Mouse (Mus musculus) kidney, postnatal 36 days (tissue): Measurements from ENCODE around the gene Hoxb9.

Experiments used
- DNase-seq, 2 experiments: peaks; one replicate each; pipeline ENCODE4 v3.0.0; 2021 to 2022; ENCODE audit warnings: mixed read lengths in 2 of 2

Gene Hoxb9

GRCm38 (mm10) chr11:96270996-96271540, at the start of gene Hoxb9:
Gene Hoxb9, plus strand, starts transcription at chr11:96271457.
- peak in 1 of 2 experiments; percentile 78 for DNase-seq

DNA sequence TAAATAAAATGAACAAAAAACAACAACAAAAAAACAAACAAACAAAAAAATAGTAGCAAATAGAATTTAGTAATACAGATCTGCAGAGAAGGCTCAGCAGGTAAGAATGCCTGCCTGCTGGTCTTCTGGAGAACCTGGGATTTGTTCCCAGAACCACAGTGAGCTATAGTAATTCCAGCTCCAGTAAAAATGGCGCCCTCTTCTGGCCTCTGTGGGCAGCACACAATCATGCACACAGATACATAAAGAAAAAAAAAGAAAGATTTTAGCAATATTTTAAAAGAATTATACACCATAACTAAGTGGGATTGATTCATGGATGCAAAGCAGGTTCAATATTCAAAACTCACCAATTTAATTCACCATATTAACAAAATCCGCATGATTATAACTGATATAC, 47.4 kb upstream of the Hoxb9 start:
- DNase-seq = peak in 1 of 2 experiments; percentile 38

GRCm38 (mm10) chr11:96227676-96228075, 43.6 kb upstream of the Hoxb9 start:
- DNase-seq = no peak

DNA sequence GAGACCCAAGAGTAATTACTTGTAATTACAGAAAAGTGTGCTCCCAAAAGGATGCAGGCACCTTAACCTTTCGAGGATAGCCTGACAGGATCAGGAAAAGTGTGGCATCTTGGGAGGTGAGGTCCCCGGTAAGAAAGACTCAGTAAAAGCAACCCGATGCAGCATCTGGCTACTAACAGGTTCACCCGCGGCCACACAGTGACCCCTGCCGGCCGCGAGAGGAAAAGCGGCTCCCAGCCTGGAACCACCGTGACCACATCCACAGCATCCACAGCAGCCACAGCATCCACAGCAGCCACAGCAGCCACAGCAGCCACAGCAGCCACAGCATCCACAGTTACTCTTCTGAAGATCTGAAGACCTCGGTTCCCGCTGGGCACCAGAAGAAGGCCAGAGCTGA, 36.4 kb upstream of the Hoxb9 start:
- DNase-seq = peak in 1 of 2 experiments; percentile 80

DNA sequence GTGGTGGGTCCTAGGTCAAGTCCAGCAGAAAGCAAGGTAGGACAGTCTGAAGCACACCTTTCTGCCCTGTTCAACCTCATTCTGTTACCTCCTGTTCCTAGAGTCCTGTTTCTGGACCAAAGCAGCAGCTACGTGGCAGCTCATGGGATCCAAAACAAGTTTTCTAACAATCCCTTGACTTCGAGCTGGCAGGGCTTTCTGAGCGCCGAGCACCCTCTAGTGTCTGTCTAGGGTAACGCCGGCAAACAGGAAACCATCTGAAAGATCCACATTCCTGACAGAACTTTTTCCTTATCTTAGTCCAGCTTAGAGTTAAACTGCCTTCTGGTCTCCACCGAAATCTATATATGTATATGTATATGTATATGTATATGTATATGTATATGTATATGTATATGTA, 31.0 kb upstream of the Hoxb9 start:
- peak; percentile 53 to 79 for DNase-seq

- peak; percentile 75 to 77 for DNase-seq
Observed at GRCm38 (mm10) chr11:96250901-96251300, 20.4 kb upstream of the Hoxb9 start.

GRCm38 (mm10) chr11:96251480-96252031, 19.7 kb upstream of the Hoxb9 start:
- peak; percentile 71 to 79 for DNase-seq

- no peak for DNase-seq
Observed at GRCm38 (mm10) chr11:96252541-96253120, 18.6 kb upstream of the Hoxb9 start.

DNA sequence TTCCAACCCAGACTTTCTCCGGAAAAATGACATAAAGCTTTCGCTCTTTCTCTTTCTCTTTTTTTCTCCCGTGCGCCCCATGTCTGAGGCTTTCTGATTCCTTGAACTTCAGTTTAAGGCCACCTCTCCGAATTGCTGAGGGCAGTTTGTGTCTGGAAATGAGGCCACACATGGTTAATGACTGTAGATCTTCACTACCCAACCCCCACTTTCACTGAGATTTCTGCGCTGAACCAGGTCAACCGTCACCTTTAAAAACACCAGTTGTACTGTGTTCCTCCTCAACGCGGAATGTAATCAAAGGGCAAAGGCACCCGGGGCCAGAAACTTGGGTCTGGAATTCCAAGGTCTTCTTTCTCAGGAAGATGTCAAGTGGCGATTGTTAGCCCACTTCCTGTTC, 17.0 kb upstream of the Hoxb9 start:
- peak; percentile 77 to 91 for DNase-seq

DNA sequence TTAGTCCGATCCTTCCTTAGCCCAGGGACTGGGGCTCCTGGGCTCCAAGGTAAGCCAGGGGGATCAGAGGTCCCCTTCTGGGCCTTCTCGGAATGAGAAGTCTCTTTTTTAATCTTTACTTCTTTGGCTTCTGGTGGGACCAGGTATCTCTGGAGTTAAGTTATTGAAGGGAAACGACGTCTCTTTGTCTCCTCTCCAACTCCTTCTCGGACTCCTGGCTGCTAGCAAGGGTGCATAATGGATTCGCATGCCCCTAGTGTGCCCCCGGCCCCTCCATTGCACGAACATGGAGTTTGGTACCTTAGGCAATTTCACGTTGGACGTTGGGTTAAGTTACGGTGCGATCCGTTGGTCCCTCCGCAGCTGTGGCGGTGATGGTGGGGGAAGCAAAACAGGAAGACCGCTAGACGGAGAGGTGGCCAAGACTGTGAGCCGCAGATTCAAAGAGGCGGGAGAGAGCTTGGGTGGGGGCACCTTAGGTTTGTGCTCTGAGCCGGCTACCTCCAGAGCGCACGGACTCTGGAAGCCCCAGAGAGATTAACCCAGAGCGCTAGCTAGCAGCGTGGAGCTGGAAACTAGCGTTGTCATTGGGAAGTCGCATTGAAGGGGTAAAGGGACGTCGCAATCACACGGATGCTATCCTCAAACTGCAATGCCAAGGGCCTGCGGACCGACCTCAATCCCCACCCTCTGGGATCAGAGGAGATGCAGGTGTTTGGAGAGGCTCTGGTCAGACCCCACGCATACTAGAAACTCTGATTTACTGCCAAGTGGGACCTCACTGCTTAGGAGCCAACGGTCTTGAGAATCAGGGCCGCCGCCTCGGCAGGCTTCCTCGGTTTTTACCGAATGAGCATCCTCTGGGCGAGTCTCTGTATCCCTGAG, 15.9 kb upstream of the Hoxb9 start:
- no peak for DNase-seq

DNA sequence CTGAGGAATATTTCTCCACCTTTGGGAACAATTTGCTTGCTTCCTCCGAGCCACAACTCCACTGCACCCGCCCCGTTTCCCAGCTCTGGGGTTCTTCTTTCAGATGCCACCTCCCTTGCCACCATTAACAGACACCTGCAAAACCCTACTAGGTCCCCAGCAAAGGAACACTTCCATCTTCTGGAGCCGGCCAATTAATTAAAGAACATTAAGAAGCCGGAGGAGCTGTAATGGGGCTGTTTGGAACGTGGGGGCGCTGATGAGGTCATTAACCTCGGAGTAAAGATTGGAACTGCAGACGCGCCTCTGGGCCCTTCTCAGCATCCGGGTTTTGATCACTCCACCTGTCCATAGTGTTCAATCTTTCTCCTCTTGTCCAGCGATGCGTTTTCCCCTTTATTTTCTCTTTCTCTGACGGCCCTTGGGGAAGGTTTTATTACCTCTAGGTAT, 15.2 kb upstream of the Hoxb9 start:
- DNase-seq = no peak

DNA sequence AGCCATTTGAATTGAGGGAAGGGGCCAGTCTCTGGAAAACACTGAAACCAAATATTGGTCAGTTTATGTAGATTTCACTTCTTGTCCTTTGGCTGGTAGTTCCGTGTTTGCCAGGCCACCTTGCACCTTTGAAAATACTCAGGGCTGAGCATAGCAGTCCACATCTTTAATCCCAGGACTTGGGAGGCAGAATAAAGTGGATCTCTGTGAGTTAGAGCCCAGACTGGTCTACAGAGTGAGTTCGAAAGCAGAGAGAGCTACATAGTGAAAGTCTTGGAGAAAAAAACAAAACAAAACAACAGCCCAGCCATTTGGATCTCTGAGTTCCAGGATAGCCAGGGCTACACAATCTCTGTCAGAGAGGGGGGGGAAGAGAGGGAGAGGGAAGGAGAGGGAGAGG, 14.1 kb upstream of the Hoxb9 start:
- no peak for DNase-seq

DNA sequence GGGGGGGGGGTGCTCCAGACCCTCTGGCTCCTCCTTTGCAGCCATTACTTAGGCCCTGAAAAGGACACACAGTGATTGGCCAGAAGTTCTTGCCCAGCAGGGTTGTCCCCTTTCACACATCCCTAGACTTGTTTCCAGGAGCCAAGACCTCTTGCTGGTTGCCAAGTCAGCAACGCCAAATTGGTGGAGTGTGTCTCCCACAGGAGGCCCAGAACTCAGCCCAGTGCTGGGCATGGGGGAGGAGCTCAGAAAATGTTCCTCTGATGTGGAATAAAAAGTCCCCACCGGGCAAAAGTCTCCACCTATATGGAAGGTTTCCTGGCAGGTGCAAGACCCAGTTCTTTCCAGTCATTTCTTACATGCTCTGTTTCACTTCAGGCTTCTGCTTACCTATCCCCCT, 12.2 kb upstream of the Hoxb9 start:
- peak; percentile 81 to 90 for DNase-seq

- no peak for DNase-seq
Observed at GRCm38 (mm10) chr11:96259511-96259910, 11.7 kb upstream of the Hoxb9 start.

DNA sequence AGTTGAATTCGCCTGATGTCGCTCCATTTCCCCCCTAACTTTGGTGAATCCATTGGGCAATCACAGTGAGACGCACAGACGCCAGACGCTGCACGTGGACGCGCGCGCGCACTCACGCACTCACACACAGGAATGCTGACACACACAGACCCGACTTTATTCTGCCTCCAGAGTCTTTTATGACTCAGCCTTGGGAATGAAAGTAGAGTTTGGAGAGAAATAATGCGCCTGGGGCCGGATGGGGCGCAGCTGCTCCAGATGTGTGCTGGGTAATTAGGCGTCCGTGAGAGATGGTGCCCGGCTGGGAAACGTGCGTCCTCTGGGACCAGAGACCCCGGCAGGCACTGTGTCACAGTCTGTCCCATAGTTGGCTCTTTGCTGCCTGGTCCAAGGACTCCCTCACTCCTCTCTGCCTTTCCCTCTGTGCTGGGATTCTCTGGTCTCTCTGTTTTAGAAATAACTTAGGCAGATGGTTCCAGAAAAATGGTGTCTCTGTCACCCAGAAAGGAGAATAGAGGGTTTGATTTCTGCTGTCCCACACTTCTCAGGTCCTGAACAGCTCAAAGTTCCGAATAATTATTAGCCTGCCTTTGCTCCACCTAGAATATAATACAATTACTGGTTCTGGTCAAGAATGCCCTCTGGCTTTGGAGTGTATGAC, 10.8 kb upstream of the Hoxb9 start:
- peak; percentile 62 for DNase-seq

- peak; percentile 94 to 97 for DNase-seq
Observed at GRCm38 (mm10) chr11:96261323-96261890, 9.8 kb upstream of the Hoxb9 start.

DNA sequence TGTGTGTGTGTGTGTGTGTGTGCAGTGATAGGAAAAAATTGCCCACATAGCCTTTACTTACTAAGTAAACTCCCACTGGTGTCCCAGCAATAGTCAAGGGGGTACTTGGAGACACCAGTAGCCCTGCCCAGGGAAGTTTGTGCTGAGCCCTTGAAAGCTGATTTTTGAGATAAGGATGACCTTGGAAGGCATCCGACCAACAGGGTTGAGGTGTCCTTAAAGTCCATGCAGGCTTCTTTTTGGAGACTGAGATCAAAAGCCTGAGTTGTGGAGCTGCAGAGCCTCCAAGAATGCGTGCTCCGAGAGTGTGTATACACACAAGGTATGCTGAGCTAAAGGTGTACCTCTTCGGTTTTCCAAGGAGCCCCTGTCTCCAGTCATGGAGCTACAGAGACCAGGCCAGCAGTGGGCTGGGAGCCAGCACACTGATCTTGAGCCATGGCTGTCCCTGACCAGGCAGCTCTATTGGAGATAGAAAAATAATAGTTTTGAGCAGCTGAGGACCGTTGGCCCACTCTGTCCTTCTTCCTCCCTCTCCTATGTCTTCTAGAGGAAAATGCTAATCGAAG, 8.9 kb upstream of the Hoxb9 start:
- peak in 1 of 2 experiments; percentile 45 for DNase-seq

- peak in 1 of 2 experiments; percentile 25 for DNase-seq
Observed at GRCm38 (mm10) chr11:96263636-96264389, 7.4 kb upstream of the Hoxb9 start.

GRCm38 (mm10) chr11:96264390-96265020, 6.8 kb upstream of the Hoxb9 start:
- no peak for DNase-seq

DNA sequence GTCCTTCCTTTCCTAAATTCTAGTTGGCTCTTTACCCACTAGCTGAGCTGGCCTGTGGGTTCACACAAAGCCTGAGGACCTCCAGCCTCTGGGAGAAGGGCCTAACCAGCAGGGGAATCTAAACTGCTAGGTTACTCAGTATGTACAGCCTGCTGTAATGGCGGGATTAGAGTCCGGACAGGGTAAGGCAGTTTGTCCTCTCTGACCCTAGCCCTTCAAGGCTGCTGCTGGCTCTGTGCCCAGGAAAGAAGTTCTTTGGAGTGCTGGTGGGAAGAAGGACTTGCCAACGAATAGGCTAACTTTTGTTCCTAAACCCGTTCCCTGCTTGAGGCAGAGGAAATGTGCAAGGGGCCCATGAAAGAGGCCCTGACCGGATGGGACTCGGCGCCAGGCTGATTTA, 5.3 kb upstream of the Hoxb9 start:
- DNase-seq = peak; percentile 93
